Mouse (Mus musculus) intestine, postnatal 0 days (tissue): ENCODE measurements around the gene Rapgef1. TPM values are rescaled to one million over a fixed set of nuclear protein-coding genes. Genes with fewer than 3 reads are reported as not detected.
A peak's percentile ranks its signal among the peaks of the same experiment; 100 is the strongest.

Experiments used
- ATAC-seq: fragments of 200-750 bp; cut with Nextera tagmentation; 2 replicates; pipeline ENCODE4 v1.8.0; 2017; ENCODE audit warnings: mild to moderate bottlenecking, moderate TSS enrichment, moderate library complexity
- H3K27ac ChIP-seq: fragments of 300-500 bp; sonication (generic); 2 replicates; pipeline ENCODE4 v1.5.1; 2014; ENCODE audit warnings: mild to moderate bottlenecking, low read depth, low read length, moderate library complexity
- H3K27me3 ChIP-seq: fragments of 300-500 bp; sonication (generic); replicated peaks from 2 replicates; pipeline ENCODE4 v1.6.1; 2014; ENCODE audit warnings: low read length, mixed read lengths; ENCODE audit not compliant: control insufficient read depth, insufficient read depth
- H3K36me3 ChIP-seq: fragments of 300-500 bp; sonication (generic); 2 replicates; pipeline ENCODE4 v1.6.1; 2014; ENCODE audit warnings: mild to moderate bottlenecking, moderate library complexity; ENCODE audit not compliant: control insufficient read depth, insufficient read depth
- H3K4me1 ChIP-seq: fragments of 300-500 bp; sonication (generic); replicated peaks from 2 replicates; pipeline ENCODE4 v1.6.1; 2014; ENCODE audit warnings: antibody characterized with exemption, low read length, mixed read lengths; ENCODE audit not compliant: control insufficient read depth, insufficient read depth
- H3K4me2 ChIP-seq: fragments of 300-500 bp; sonication (generic); replicated peaks from 2 replicates; pipeline ENCODE4 v1.6.1; 2014; ENCODE audit warnings: low read depth, mild to moderate bottlenecking, moderate library complexity
- H3K4me3 ChIP-seq: fragments of 300-500 bp; sonication (generic); 2 replicates; pipeline ENCODE4 v1.5.1; 2014; ENCODE audit warnings: low read depth, low read length
- H3K9ac ChIP-seq: fragments of 300-500 bp; sonication (generic); 2 replicates; pipeline ENCODE4 v1.6.1; 2014; ENCODE audit warnings: mild to moderate bottlenecking, low read depth, low read length
- H3K9me3 ChIP-seq: fragments of 300-500 bp; sonication (generic); 2 replicates; pipeline ENCODE4 v1.6.1; 2016; ENCODE audit warnings: mixed run types; ENCODE audit not compliant: control insufficient read depth
- CTCF ChIP-seq: sonication (generic); IDR thresholded peaks from 2 replicates; pipeline ENCODE4 v1.5.1; 2016; ENCODE audit warnings: low read depth, mild to moderate bottlenecking, control low read depth, antibody characterized with exemption, moderate library complexity
- WGBS: fragments of 180-500 bp; shearing (Covaris S2); extraction: QIAGEN DNeasy Blood & Tissue Kit; methylation state at CpG from one replicate; pipeline ENCODE4 v1.1.7; 2014; 5-methylcytosine and 5-hydroxymethylcytosine counted together
- polyA plus RNA-seq: library from polyadenylated mRNA; unstranded; fragments of >200 nt; fragmentation: Nextera tagmentation; extraction: Ambion mirVana; gene quantifications from 2 replicates; pipeline ENCODE4 v1.2.1, GENCODE M21; 2015

Gene Rapgef1
- polyA plus RNA-seq, 1 experiment from 2014 or later = 6.1 TPM

DNA sequence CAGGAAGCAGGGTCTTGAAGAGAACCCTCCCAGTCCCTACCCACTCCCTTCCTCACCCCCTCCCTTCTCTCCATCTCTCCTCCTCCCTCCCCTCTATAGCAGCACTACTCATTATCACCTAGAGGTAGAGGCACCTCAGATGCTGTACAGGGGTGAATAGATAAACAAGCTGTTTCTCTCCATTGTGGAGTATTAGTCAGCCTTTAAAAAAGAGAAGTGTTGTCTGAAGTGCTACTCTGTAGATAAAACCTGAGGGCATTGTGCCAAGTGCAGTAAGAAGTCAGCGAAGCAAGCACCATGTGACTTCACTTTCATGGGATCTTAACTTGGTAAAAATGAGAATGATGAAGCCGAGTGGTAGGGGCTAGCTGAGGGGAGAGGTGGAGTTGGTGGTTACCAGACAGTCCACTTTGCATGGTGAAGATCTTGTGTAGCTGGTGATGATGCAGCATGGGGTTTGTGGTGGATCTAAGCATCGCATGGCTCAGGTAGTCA is 12.7 kb downstream of the Rapgef1 start:
- H3K9ac ChIP-seq = no peak overlapping the region
- H3K4me1 ChIP-seq = no peaks in the 10 kb centered on the region
- no peaks in the 10 kb centered on the region for H3K36me3 ChIP-seq
- ATAC-seq = no peak
- no peak overlapping the region for H3K4me2 ChIP-seq
- WGBS = 65% methylated on average over 3 of the region's 3 CpGs
- no peak overlapping the region for H3K27ac ChIP-seq
- H3K4me3 ChIP-seq = no peak overlapping the region
- TF ChIP-seq CTCF = no peak
- H3K9me3 ChIP-seq = no peaks in the 10 kb centered on the region
- H3K27me3 ChIP-seq = no peaks in the 10 kb centered on the region

GRCm38 (mm10) chr2:29633101-29633554 is 13.6 kb downstream of the Rapgef1 start:
- Histone ChIP-seq H3K4me2 (no peak overlapping the region), H3K9me3 (no peaks in the 10 kb centered on the region), H3K4me3 (no peak overlapping the region), H3K36me3 (0 out of 2 replicates have a peak, but pooled peaks cover 4% of the 10 kb centered on the region), H3K27ac (peak overlapping the region; percentile 54), H3K9ac (no peak overlapping the region), H3K4me1 (no peaks in the 10 kb centered on the region), H3K27me3 (no peaks in the 10 kb centered on the region)
- 16% methylated on average over 6 of the region's 6 CpGs for WGBS
- peak; percentile 78 for ATAC-seq
- no peak for TF ChIP-seq CTCF

GRCm38 (mm10) chr2:29633782-29634181 is 14.3 kb downstream of the Rapgef1 start:
- Histone ChIP-seq H3K36me3 (0 out of 2 replicates have a peak, but pooled peaks cover 4% of the 10 kb centered on the region), H3K4me2 (no peak overlapping the region), H3K9ac (no peak overlapping the region), H3K4me3 (no peak overlapping the region), H3K27me3 (no peaks in the 10 kb centered on the region), H3K4me1 (no peaks in the 10 kb centered on the region), H3K9me3 (no peaks in the 10 kb centered on the region), H3K27ac (peak overlapping the region; percentile 54)
- WGBS = 78% methylated on average over 3 of the region's 3 CpGs
- ATAC-seq = no peak
- TF ChIP-seq CTCF = no peak

DNA sequence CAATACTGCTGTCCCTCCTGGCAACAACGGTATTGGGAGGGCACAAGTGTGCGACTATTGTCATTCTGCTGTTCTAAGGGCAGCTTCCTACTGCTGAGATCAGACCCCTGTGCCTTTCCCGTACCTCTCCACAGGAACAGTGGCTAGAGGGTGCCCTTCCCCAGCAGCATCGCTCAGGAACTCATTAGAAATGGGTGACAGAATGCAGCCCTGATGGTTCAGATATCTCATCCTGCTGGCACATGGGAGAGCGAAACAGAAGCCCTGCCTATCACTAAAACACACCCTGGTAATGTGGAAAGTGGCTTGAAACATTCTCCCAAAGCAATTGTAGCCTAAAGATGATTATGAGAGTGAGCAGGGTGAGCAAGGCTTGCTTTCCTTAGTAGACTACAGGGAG is 15.0 kb downstream of the Rapgef1 start:
- H3K27ac ChIP-seq = no peak overlapping the region
- WGBS = 84% methylated on average over 5 of the region's 5 CpGs
- TF ChIP-seq CTCF = no peak
- H3K9me3 ChIP-seq = no peaks in the 10 kb centered on the region
- no peak overlapping the region for H3K9ac ChIP-seq
- 0 out of 2 replicates have a peak, but pooled peaks cover 4% of the 10 kb centered on the region for H3K36me3 ChIP-seq
- no peaks in the 10 kb centered on the region for H3K4me1 ChIP-seq
- H3K4me3 ChIP-seq = no peak overlapping the region
- no peaks in the 10 kb centered on the region for H3K27me3 ChIP-seq
- ATAC-seq = no peak
- H3K4me2 ChIP-seq = no peak overlapping the region

GRCm38 (mm10) chr2:29635966-29636507 is 16.5 kb downstream of the Rapgef1 start:
- WGBS = 84% methylated on average over 5 of the region's 5 CpGs
- no peak overlapping the region for H3K9ac ChIP-seq
- 0 out of 2 replicates have a peak, but pooled peaks cover 4% of the 10 kb centered on the region for H3K36me3 ChIP-seq
- no peaks in the 10 kb centered on the region for H3K4me1 ChIP-seq
- no peaks in the 10 kb centered on the region for H3K27me3 ChIP-seq
- no peak overlapping the region for H3K27ac ChIP-seq
- no peak overlapping the region for H3K4me2 ChIP-seq
- ATAC-seq = no peak
- no peaks in the 10 kb centered on the region for H3K9me3 ChIP-seq
- TF ChIP-seq CTCF = no peak
- no peak overlapping the region for H3K4me3 ChIP-seq

GRCm38 (mm10) chr2:29637528-29637927 is 18.0 kb downstream of the Rapgef1 start:
- no peak overlapping the region for H3K4me2 ChIP-seq
- no peak for TF ChIP-seq CTCF
- 0 out of 2 replicates have a peak, but pooled peaks cover 4% of the 10 kb centered on the region for H3K36me3 ChIP-seq
- H3K27me3 ChIP-seq = no peaks in the 10 kb centered on the region
- ATAC-seq = no peak
- no peak overlapping the region for H3K9ac ChIP-seq
- no peaks in the 10 kb centered on the region for H3K9me3 ChIP-seq
- no peaks in the 10 kb centered on the region for H3K4me1 ChIP-seq
- H3K4me3 ChIP-seq = no peak overlapping the region
- no peak overlapping the region for H3K27ac ChIP-seq
